Mouse (Mus musculus): ENCODE data around the gene Aipl1. TPM values are rescaled to one million over a fixed set of nuclear protein-coding genes. Genes with fewer than 3 reads are reported as not detected.

Gene Aipl1
- total and polyA plus RNA-seq, 3 experiments, result 0.71 to 0.93 (median 0.81) TPM

DNA sequence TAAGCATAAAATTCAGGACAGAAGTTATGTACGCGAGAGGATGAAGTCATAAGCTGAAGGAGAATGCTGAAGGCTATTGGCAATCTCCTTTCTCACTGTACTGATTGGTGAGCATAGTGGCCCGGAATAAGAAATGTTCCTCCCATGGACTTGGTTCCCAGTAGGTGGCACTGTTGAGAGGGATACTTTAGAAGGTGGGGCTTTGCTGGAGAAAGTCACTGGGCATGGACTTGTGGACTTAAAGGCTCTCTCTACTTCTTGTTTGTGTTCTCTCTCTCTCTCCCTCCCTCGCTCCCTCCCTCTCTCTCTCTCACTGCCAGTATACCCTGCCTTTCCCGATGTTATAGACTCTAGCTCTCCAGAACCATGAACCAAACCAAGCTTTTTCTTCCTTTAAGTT is 45.8 kb downstream of the Aipl1 start:
- Histone ChIP-seq H3K4me3 (replicated peaks in 1 of 3; ENCODE audit: low read depth in 2 of 3, low read length in 2 of 3, poor library complexity in 1 of 3) (no peak overlapping the region), H3K9ac (ENCODE audit: insufficient read depth, low read depth) (peak overlapping the region; percentile 54), H3K79me2 (replicated peaks; ENCODE audit: control insufficient read depth, extremely low read depth, insufficient read depth, poor library complexity, severe bottlenecking) (no peaks in the 10 kb centered on the region), H3K27ac (ENCODE audit: insufficient read depth, low read depth) (peak overlapping the region; percentile 24; the same call in 1 of the 2 replicates), H3K4me2 (ENCODE audit: insufficient read depth, low read depth, poor library complexity, severe bottlenecking) (peak overlapping the region; percentile 82; the same call in 1 of the 2 replicates), H3K27me3 (replicated peaks) (no peaks in the 10 kb centered on the region), H3K9me3 (replicated peaks; ENCODE audit: low read length) (peaks cover 4% of the 10 kb centered on the region), H3K36me3 (replicated peaks in 1 of 2; ENCODE audit: control insufficient read depth in 1 of 2, insufficient read depth in 1 of 2, low read length in 1 of 2) (no peaks in the 10 kb centered on the region), H3K4me1 (ENCODE audit: control insufficient read depth in 1 of 2, insufficient read depth in 2 of 2) (peaks cover 27 to 73% of the 10 kb centered on the region in 2 experiments)
- dilution Hi-C loops (cut with MboI; ENCODE audit: extremely low pct_ligation_motif_present, extremely low pct_unique_long_range_greater_than_20kb, low sequenced_read_pairs) (no loop called here), in situ Hi-C loops (cut with MboI; ENCODE audit: low pct_ligation_motif_present, low pct_unique_long_range_greater_than_20kb, low sequenced_read_pairs) (no loop called here)
- no peak for TF ChIP-seq MAFK (IDR thresholded peaks at IDR 0.05; ENCODE audit: insufficient replicate concordance, low read length)
- TF ChIP-seq USF1 (IDR thresholded peaks at IDR 0.05; ENCODE audit: low read depth, low read length), result no peak
- TF ChIP-seq RCOR1 (conservative IDR thresholded peaks at IDR 0.05; ENCODE audit: low read depth, low read length), result no peak
- TF ChIP-seq SMC3 (IDR thresholded peaks at IDR 0.05; ENCODE audit: low read depth, low read length), result peak; percentile 94
- peak; percentile 71 for TF ChIP-seq EP300 (IDR thresholded peaks at IDR 0.05; ENCODE audit: low read length)
- TF ChIP-seq MXI1 (IDR thresholded peaks at IDR 0.05; ENCODE audit: low read depth, low read length), result peak; percentile 36; the same call in 1 of the 2 replicates
- TF ChIP-seq E2F4 (IDR thresholded peaks at IDR 0.05; ENCODE audit: insufficient replicate concordance, low read depth, low read length), result no peak
- TF ChIP-seq ZC3H11A (IDR thresholded peaks at IDR 0.05; ENCODE audit: low read depth, low read length), result peak; percentile 66; the same call in 1 of the 2 replicates
- TF ChIP-seq POLR2A (IDR thresholded peaks at IDR 0.05; ENCODE audit: low read depth, low read length), result peak; percentile 51
- TF ChIP-seq JUND (conservative IDR thresholded peaks at IDR 0.05; ENCODE audit: low read depth, low read length), result peak; percentile 83
- TF ChIP-seq MAX (IDR thresholded peaks at IDR 0.05; ENCODE audit: low read length), result peak; percentile 69; the same call in 1 of the 2 replicates
- peak; percentile 74 for TF ChIP-seq TCF12 (IDR thresholded peaks at IDR 0.05; ENCODE audit: low read depth, low read length)
- TF ChIP-seq GABPA (IDR thresholded peaks at IDR 0.05; ENCODE audit: insufficient replicate concordance, low read depth, low read length), result no peak
- TF ChIP-seq KAT2A (IDR thresholded peaks at IDR 0.05; ENCODE audit: insufficient replicate concordance, low read length), result no peak
- no peak for TF ChIP-seq ZKSCAN1 (IDR thresholded peaks at IDR 0.05; ENCODE audit: borderline replicate concordance, low read depth, low read length)
- peak; percentile 55 for TF ChIP-seq SIN3A (IDR thresholded peaks at IDR 0.05; ENCODE audit: low read length)
- TF ChIP-seq CTCF (conservative IDR thresholded peaks at IDR 0.05 in 1 of 2, IDR thresholded peaks at IDR 0.05 in 1 of 2; ENCODE audit: low read depth in 2 of 2, low read length in 2 of 2), result peak; percentile 86 to 97
- peak; percentile 81 for TF ChIP-seq RAD21 (IDR thresholded peaks at IDR 0.05; ENCODE audit: low read depth, low read length)
- TF ChIP-seq PAX5 (IDR thresholded peaks at IDR 0.05; ENCODE audit: low read length), result no peak
- no peak; the same call in 1 of the 2 replicates for TF ChIP-seq USF2 (conservative IDR thresholded peaks at IDR 0.05; ENCODE audit: low read depth, low read length)
- peak; percentile 87; the same call in 1 of the 2 replicates for TF ChIP-seq MYC (IDR thresholded peaks at IDR 0.05; ENCODE audit: low read depth, low read length)
- TF ChIP-seq ELF1 (IDR thresholded peaks at IDR 0.05; ENCODE audit: low read depth, low read length), result peak; percentile 44
- TF ChIP-seq MEF2A (IDR thresholded peaks at IDR 0.05; ENCODE audit: borderline replicate concordance, low read depth, low read length), result peak; percentile 76; the same call in 1 of the 2 replicates
- peak; percentile 75 for TF ChIP-seq IRF4 (IDR thresholded peaks at IDR 0.05; ENCODE audit: low read depth, low read length)
- peak; percentile 57; the same call in 1 of the 2 replicates for TF ChIP-seq NELFE (IDR thresholded peaks at IDR 0.05; ENCODE audit: low read depth, low read length)
- TF ChIP-seq NRF1 (IDR thresholded peaks at IDR 0.05; ENCODE audit: low read depth, low read length), result no peak
- TF ChIP-seq CHD2 (IDR thresholded peaks at IDR 0.05; ENCODE audit: low read length), result no peak
- 0 out of 2 replicates have a peak, but pooled peaks have one; percentile 46 for TF ChIP-seq HCFC1 (IDR thresholded peaks at IDR 0.05; ENCODE audit: low read depth, low read length)
- no peak for TF ChIP-seq POLR2AphosphoS2 (IDR thresholded peaks at IDR 0.05; ENCODE audit: low read depth, low read length)
- TF ChIP-seq MAZ (IDR thresholded peaks at IDR 0.05; ENCODE audit: low read depth, low read length), result peak; percentile 95
- TF ChIP-seq TBP (conservative IDR thresholded peaks at IDR 0.05; ENCODE audit: low read depth, low read length), result peak; percentile 87
- TF ChIP-seq ZNF384 (IDR thresholded peaks at IDR 0.05; ENCODE audit: low read depth, low read length), result peak; percentile 47; the same call in 1 of the 2 replicates
- DNase-seq (ENCODE audit: extremely low read depth), result peak; percentile 97

Data from CH12.LX (cell line).